Mouse (Mus musculus): Measurements from ENCODE around the gene Tbc1d9b. TPM values are rescaled to one million over a fixed set of nuclear protein-coding genes. Genes with fewer than 3 reads are reported as not detected.
A peak's percentile ranks its signal among the peaks of the same experiment; 100 is the strongest.

Gene Tbc1d9b
- polyA plus RNA-seq, 3 experiments from 2014 or later: 18.4 to 23.5 (median 20.9) TPM

DNA sequence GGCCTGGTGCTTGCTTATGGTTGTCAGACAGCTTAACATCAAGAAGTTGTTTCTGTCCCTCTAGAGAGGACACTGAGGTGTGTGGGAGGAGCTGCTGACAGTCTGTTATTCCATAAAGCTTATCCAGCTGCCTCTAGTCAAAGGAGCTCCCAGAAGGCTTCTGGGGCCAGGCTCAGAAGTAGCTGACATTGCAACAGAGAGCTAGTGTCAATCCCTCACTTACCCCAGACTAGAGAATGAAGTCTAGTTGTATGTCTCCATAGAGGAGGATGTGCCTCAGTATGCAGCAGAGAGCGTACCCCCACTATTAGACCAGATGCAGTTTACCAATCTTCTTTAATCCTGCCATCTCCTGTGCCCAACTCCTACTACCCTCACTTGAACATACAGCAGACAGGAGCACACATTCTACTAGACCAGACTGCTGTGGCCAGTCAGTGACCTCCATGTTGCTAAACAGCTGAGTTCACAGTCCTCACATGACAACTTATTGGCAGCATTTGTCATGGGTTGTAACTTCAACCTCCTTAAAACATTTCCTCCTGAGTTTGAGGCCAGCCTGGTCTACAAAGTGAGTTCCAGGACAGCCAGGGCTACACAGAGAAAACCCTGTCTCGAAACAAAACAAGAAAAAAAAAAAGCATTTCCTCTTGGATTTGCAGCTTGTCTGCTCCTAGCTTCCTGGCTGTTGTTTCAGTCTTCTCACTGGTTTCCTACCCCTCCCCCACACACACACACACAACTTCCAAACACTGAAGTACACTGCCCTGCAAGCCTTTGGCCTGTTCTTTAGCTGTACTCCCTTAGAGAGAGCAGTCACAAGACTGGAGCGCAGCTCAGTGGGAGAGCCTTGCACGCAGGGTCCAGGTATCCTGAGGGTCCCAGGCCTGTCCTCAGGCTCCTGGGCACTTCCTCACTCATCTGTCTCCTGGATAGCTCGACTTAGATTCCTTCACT lies 47.6 kb downstream of the Tbc1d9b start:
- no peak for ATAC-seq

DNA sequence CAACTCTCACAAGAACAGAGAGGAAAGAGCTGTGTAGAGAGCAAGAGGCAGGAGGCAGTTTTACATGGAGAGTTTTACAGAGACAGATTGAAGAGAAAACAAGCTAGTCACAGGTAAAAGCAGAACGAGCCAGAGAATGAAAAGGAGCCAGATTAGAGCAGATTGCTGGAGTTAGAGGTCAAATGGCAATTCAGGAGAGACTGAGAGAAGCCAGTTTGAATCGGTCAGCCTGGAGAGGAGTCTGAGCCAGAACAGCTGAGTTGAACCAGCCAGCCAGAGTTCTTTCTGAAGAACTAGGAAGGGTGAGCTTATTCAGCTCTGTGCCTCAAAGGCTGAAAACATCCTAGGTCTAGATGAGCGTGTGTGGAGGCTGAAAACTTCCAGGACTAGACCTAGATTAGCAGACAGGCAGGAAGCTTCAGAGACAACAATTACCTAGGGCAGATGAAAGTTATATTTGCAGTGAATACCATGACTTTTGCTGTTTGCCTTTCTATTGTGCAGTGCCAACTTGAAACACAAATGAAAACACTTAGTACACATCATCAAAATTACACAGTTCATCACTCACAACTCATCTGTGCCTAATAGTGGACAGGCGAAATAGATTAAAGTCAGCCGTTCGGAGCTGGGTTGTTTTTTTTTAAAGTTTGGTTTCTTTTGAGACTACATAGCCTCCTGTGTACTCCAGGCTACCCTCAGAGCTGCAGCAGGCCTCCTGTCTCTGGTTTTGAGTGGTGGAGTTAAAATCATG lies 49.5 kb downstream of the Tbc1d9b start:
- no peak for ATAC-seq

DNA sequence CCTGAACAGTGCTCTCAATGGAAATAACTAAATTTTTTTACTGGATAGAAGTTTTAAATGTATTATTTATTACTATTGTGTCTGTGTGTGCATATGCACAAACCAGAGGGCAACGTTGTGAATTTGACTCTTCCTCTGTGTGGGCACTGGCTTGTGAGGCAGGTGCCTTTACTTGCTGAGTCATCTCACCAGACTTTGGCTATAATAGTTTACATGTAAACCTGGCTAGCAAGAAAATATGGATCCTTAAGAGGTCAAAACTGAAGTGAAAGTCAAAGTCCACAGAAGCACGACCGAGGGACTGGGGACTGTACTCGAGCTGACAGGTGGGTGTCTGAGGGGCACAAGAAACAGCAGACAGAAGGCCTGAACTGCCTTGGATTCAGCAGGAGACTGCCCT lies 51.5 kb downstream of the Tbc1d9b start:
- ATAC-seq: no peak

DNA sequence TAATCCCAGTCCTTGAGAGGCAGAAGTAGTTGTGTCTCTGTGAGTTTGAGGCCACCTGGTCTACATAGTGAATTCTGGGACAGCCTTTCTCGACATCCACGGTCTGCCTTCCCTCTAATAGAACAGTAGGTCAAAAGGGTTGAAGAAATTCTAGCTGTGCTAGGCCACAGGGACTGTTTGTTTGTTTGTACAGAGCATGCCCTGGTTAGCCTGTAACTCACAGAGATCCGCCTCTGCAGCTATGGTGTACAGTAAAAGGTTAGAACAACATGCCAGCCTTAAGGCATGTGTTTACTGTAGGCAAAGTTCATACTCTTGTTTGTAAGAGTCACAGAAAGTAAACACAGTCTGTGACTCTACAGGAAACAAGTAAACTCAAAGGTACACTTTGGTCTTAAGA lies 53.6 kb downstream of the Tbc1d9b start:
- no peak for ATAC-seq

DNA sequence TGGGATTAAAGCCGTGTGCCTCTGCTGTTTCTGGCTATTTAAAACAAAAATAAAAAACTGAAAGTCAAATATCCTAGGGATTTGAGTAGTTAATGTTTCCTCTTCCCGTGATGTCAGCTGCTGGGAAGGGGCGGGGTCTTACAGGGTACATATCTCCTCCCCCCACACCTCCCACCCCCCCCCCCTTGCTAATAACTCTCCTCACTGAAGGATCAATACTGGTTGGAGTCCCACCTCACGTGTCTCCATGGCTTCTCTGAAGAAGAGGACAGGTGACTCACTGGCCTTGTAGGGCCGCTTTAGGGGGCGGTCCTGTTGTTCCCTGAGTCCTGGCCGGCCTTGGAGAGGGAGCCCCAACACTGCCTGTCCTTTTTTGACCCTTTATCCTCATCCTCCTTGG lies 57.5 kb downstream of the Tbc1d9b start:
- ATAC-seq: no peak

DNA sequence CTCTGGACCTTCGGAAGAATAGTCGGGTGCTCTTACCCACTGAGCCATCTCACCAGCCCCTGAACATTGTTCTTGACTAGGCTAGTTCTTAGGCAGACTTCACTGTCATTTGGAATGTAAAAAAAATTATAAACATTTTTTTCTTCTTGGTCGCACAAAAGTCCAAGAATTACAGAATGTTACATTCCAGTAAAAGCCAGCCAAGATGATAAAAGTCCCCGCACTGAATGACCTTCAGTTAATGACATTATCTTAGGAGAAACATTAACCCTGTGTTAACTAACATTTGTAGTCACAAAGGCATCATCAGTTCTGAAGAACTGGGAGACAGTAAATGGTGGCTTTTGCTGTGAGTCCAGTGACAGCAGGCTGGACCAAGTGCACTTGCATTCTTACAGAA lies 59.2 kb downstream of the Tbc1d9b start:
- no peak for ATAC-seq

DNA sequence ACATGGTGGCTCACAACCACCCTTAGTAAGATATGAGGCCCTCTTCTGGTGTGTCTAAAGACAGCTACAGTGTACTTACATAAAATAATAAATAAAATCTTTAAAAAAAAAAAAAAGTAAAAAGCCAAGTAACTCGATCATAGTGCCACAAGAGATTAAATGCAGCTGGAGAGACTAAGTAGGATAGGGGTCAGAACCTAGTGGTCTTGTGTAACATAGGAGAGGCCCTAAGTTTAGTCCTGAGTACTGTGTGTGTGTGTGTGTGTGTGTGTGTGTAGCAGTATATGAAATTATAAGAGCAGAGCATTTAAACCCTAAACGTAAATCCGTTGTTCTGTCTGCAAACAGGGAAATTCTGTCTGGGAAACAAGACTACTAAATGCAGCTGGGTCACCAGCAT lies 61.1 kb downstream of the Tbc1d9b start:
- ATAC-seq: no peak

DNA sequence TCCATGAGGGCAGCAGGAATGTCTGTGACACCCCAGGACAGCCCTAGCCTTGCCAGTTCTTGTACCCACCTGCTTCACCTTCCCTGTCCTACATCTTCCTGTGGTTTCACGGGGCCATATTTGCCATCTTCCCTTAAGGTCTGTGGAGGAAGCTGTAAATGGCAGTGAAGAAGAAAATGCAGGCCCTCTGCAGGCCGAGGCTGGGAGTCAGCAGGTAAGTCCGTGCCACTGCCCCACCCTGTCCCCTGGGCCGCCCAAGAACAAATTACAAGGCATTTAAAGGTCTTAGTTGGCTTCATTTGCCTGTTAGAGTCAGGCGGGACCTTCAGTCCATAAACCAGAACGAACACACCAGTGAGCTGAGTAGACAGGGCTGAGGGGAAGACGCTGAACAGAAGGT lies 62.9 kb downstream of the Tbc1d9b start:
- ATAC-seq: no peak

DNA sequence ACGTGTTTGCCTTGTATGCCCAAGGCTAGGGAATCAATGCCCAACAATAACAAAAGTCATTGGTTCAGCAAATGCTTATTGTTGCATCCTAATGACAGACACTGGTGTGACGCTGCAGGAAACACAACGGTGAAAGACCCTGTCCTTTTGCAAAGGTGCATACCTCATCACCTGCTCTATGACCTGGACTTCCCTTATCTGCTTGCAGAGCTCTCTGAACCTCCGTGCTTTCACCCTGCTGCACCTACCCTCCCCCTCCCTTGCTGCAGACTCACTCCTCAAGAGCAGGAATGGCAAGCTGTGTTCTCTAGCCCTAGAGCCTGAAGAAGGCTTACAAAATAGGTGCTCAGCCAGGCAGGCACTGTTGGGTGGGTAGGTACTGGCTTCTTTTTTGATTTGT lies 63.6 kb downstream of the Tbc1d9b start:
- no peak for ATAC-seq

DNA sequence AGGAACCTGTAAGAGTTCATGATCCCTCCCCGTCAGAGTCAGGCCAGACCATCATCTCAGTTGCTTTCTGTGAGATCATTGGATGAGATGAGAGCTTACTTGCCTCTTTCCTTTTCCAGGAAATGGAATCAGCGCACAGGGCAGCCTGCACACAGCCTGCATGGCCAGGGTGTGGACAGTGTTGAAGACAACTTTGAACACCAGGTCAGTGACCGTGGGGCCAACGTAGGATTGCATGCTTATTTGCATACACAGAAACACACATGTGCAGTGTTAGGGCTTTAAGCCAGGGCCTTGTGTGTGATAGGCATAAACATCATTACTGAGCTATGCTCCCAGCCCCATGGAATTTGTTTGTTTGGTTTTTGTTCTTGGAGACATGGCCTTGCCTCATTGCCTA lies 66.3 kb downstream of the Tbc1d9b start:
- no peak for ATAC-seq

DNA sequence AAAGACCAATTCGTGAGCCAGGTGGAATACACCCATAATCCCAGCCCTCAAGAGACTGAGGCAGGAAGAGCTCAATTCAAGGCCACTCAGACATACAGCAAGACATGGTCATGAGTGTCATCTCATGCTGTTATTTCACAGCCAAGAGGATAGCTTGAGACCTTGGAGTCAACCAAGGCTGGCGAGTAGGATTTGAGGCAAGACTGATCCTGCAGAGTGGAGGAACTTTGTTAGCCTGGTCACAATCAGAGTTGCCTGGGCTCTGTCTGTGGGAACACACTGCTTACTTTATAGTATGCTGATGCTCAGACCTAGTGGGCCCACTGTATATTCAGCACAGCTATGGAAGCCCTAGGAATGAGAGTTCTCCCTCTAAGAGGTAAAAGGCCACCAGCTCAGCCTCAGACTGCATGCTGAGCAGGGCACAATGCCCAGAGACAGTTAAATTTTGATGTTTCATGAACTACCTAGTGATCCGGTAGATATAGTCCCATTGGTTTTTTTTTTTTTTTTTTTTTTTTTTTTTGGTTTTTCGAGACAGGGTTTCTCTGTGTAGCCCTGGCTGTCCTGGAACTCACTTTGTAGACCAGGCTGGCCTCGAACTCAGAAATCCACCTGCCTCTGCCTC lies 67.1 kb downstream of the Tbc1d9b start:
- no peak for ATAC-seq

DNA sequence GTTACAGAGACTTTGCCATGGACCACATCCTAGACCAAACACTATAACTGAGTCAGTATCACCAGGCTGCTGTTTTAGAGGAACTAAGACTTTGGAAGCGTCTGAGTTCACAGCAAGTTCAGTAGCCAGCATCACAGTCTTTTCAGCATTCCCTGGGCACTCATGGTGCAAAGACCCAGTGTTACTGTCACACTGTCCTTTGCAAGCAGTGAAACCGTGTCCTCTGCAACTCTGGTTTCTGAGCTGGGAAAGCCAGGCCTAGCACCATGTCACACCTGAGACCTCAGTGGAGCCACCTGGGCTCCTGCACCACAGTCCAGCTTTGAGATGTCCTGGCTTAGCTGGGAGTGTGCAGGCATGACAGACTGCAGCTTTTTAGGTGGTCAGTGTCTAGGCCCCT lies 67.7 kb downstream of the Tbc1d9b start:
- ATAC-seq: no peak

DNA sequence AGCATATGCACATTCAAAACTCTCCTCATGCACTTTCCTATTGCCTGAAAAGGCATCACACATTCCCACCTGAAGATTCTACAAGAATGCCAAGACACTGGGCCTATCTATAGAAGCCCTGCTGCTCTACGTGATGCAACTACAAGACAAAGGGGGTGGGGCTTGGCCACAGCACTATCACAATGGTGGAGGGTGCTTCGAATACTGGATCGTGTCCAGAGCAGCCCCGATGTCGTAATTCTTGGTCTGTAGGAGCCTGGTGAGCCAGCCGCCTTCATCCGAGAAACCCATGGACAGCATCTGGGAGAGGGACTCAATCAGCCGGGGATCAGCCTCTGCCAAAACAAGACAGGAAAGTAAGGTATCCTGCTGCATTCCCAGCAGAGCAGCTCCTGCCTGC lies 69.4 kb downstream of the Tbc1d9b start:
- no peak for ATAC-seq

DNA sequence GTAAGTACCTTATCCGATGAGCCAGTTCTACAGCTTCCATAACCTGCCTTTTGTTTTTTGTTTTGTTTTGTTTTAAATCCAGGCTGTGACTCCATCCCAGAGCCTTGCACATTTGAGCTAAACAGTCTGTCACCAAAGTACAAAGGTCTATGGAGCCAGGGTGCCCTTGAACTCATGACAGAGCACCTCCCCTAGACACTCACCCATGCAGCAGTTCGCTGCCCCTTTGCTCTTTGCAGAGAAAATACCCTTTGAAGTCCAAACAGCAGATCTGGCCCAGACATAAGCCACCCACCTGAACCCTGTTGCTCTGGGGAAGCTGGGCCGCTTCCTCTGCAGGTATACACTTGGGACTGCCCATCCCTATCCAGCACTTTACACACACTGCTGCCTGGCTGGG lies 70.4 kb downstream of the Tbc1d9b start:
- no peak for ATAC-seq

DNA sequence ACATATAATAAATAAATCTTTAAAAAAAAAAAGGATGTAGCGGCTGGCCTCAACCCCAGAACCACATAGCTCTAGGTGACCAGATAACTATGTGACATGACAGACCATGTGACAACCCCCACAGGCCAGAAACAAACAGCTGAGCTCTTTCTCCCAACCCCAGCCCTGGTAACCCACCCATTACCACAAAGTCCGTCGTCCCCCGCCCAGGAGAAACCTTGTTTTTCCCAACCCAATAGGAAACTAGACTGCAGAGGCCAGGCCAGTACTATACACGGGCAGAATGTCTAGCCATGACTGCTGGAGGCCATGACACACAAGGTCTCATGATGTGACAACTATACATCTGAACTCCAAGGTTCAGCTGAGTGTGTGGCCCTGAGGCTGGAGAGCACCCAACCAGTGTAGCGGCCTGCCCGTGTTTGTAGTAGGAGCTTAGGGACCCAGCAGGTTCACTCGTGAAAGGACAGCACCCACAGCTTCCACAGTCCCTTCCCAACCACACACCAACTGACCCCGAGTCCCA lies 72.2 kb downstream of the Tbc1d9b start:
- no peak for ATAC-seq

DNA sequence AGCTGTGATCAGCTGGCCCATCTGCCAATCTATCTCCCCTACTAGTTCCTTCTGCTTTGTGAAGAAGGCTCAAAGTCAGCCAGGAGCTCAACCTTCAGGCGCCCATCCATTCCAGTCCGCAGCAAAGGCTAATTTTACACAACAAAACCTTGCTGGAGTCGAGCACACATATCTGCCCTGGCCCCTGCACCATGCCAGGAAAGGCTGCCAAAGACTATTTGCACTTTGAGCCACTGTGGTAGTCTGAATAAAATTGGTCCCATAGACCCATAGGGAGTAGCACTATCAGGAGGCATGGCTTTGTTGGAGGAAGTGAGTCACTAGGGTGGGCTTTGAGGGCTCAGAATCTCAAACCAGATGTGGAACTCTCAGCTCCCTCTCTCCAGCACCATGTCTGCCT lies 74.2 kb downstream of the Tbc1d9b start:
- no peak for ATAC-seq

DNA sequence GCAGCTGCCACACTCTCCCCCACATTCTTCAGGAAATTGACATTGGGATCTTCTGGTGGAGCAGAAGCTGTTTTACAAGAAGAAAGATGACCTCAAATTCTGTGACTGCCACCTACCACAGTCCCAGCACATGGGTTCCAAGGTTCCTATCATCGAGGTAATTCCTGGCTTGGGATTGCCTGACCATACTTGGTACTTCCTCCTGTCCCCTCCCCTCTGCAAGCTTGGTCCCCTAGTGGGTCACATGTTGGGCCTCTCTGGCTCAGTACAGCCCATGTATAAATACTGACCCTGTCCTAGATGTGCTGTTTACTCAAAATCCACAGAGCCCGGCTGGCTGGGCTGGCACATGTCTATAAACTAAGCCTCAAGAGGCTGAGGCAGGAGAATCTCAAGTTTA lies 74.8 kb downstream of the Tbc1d9b start:
- no peak for ATAC-seq

DNA sequence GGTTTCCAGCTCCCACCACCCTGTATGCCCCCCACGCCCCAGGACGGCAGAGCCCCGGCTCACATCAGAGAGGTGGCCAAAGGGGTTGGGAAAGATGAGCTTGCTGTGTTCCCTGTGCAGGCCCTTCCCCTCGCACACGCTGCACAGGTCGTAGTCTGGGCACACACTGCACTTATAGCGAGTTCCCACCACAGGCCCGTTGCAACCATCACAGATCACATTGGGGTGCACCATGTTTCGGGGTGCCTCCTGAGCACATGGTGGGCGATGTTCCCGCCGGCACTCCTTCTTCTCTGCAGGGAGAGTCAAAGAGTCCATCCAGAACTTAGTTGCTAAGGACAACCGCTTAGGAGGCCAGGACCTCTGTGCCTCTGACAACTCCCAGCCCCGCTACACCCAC lies 76.1 kb downstream of the Tbc1d9b start:
- no peak for ATAC-seq

DNA sequence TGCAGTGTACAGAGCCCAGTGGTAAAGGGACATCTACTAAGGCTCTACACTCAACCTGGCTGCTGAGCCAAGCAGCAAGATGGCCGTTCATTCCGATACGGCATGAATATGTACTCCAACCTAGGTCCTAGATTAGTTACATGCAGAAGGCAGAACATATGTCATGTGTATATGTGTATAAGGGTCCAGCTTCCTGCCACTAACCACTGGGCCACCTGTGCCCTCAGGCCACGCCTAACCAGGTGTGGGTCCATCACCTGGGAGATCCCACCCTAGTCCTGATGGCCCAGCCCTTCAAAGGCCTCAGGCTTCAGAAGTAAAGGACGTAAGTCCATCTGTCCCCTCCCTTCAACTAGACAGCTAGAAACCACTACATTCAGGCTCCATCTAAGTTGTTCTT lies 76.8 kb downstream of the Tbc1d9b start:
- ATAC-seq: no peak

DNA sequence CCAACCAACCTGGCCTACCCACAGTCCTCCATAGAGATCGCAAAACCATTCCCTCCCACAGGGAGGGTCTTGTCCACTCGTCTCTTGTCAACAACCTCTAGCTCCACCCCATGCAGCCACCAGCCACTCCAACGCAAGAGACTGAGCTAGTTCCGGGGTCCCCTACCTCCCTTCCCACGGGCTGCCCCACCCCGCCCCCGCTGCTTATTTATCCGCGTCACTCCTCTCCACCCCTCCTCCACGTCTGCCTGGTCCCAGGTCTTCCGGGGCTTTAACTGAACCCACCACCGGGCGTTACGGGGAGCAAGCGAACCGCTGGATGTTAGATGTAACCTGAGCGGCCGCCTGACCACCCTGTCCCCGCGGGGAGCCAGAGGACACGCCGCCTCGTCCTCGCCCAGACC lies 78.9 kb downstream of the Tbc1d9b start:
- ATAC-seq: peak; percentile 83

DNA sequence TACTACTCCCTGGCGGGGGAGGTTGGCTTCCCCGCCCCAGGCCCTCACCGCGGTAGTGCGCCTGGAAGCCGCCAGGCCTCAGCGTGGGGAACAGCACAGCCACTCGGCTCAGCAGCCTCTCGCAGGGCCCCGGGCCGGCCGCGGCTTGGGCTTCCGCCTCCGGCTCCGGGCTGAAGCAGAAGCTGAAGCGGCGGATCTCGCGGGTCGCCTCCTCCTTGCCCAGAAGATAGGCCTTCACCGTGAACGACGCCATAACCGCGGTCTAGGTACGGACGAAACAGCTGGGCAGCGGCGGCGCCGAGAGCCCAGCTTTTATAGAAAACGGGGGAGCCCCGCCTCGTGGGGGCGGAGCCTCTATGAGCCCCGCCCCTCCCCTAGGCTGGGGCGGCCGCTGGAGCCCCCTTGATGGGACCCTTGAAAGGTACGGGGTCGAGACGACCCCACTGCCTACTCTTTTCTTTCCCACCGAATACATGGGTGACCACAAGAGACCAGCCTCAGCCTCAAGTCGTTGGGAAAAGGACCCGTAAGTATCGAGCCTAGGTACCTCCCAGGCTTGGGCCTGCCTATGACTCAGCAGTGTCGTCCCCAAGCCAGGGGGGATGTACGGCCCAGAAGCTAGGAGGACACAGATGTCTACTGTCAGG lies 79.4 kb downstream of the Tbc1d9b start, which contains the start of the genes Sqstm1 and Mgat4b:
Gene Sqstm1, minus strand, starts transcription at position 323 of the 647 bp plus-strand sequence.
Gene Mgat4b, plus strand, starts transcription at position 386 of the 647 bp plus-strand sequence.
- ATAC-seq: peak; percentile 65

DNA sequence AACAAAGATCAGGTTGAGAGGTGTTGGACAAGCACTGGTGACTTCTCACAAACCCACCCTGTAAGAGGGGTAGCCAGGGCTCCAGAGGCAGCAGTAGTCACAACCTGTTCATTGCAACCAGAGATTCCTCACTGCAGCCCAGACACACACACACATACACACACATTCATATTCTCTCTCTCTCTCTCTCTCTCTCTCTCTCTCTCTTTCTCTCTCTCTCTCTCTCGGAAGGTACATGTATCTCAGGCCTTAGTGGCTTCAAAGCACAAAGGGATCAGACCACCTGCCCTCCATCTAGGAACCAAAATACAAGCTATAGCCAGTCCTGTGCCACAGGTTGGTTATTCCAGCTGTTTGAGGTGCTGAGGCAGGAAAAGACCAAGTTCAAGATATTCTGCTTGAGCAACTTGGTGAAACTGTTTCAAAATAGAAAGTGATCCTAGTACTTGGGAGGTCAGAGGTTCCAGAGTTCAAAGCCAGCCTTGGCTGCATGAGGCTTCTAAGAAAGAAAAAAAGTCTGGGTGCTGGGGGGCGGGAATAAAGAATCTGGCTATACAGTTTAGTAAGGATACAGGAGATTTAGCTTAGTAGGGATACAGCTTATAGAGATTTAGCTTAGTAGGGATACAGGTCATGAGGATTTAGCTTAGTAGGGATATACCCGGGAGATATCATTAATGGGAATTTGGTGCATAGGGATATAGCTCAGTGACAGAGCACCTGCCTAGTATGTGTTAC lies 80.3 kb downstream of the Tbc1d9b start:
- no peak for ATAC-seq

Data from inflammation-experienced regulatory T-cells, adult 6 months (primary cell).